Mouse (Mus musculus) mouse trophoblast stem cell (cell line): Measurements from ENCODE around the gene Alkbh6.

Experiments used
- in situ Hi-C, 2 experiments: fragments of 300-500 bp; cut with MseI, MboI; formaldehyde crosslinking; loops; 2 replicates in 1 of 2; 3 replicates in 1 of 2; pipeline ENCODE4 v1.15.1; 2025

Alkbh6 gene

GRCm38 (mm10) chr7:30308076-30309005, at the start of gene Alkbh6:
Gene Alkbh6, plus strand, starts transcription at chr7:30308717.
- in situ Hi-C loops: no loop called here

GRCm38 (mm10) chr7:30265041-30265440, 43.5 kb upstream of the Alkbh6 start:
- in situ Hi-C loops: no loop called here

GRCm38 (mm10) chr7:30265531-30265930, 43.0 kb upstream of the Alkbh6 start:
- in situ Hi-C loops: no loop called here

- in situ Hi-C loops: no loop called here
Measured at GRCm38 (mm10) chr7:30265935-30266334, 42.6 kb upstream of the Alkbh6 start.

GRCm38 (mm10) chr7:30266780-30267179, 41.7 kb upstream of the Alkbh6 start:
- in situ Hi-C loops: no loop called here

- in situ Hi-C loops: no loop called here
Measured at GRCm38 (mm10) chr7:30269641-30270040, 38.9 kb upstream of the Alkbh6 start.

GRCm38 (mm10) chr7:30274383-30274782, 34.1 kb upstream of the Alkbh6 start:
- in situ Hi-C loops: no loop called here

GRCm38 (mm10) chr7:30278911-30279310, 29.6 kb upstream of the Alkbh6 start:
- in situ Hi-C loops: no loop called here

- in situ Hi-C loops: no loop called here
Measured at GRCm38 (mm10) chr7:30279536-30279935, 29.0 kb upstream of the Alkbh6 start.

- in situ Hi-C loops: no loop called here
Measured at GRCm38 (mm10) chr7:30279951-30280669, 28.4 kb upstream of the Alkbh6 start, which contains the start of the genes Thap8 and Wdr62. Gene Thap8, plus strand, starts transcription at chr7:30280094. Gene Wdr62, minus strand, starts transcription at chr7:30280419.

GRCm38 (mm10) chr7:30280670-30281138, 27.8 kb upstream of the Alkbh6 start:
- in situ Hi-C loops: no loop called here

- in situ Hi-C loops: no loop called here
Measured at GRCm38 (mm10) chr7:30281522-30281921, 27.0 kb upstream of the Alkbh6 start.

GRCm38 (mm10) chr7:30282740-30283139, 25.8 kb upstream of the Alkbh6 start:
- in situ Hi-C loops: no loop called here

- in situ Hi-C loops: no loop called here
Measured at GRCm38 (mm10) chr7:30286701-30287410, 21.7 kb upstream of the Alkbh6 start.

GRCm38 (mm10) chr7:30288046-30288445, 20.5 kb upstream of the Alkbh6 start:
- in situ Hi-C loops: no loop called here

GRCm38 (mm10) chr7:30289071-30289713, 19.3 kb upstream of the Alkbh6 start:
- in situ Hi-C loops: no loop called here

GRCm38 (mm10) chr7:30289714-30290399, 18.7 kb upstream of the Alkbh6 start:
- in situ Hi-C loops: no loop called here

- in situ Hi-C loops: no loop called here
Measured at GRCm38 (mm10) chr7:30291215-30292131, 17.0 kb upstream of the Alkbh6 start, which contains the start of gene Clip3. Gene Clip3, plus strand, starts transcription at chr7:30291728.

GRCm38 (mm10) chr7:30293795-30294194, 14.7 kb upstream of the Alkbh6 start:
- in situ Hi-C loops: no loop called here
